Mouse (Mus musculus): ENCODE measurements at regions not wholly inside any gene's neighbourhood (a gene's known extent, or its start where the extent isn't known, plus 50 kb on each side); places are given as distances from the start of the nearest gene placed in this dataset.

GRCm38 (mm10) chr15:11590542-11591116, 191.2 kb upstream of the Tars start:
- H3K9ac ChIP-seq, result no peak overlapping the region
- WGBS (ENCODE audit: insufficient replicate concordance), result 30% methylated on average over 9 of the region's 9 CpGs
- no peak overlapping the region for H3K4me2 ChIP-seq
- no peaks in the 10 kb centered on the region for H3K9me3 ChIP-seq (replicated peaks)
- H3K27ac ChIP-seq, result no peak overlapping the region
- no peak overlapping the region for H3K4me3 ChIP-seq
- no peaks in the 10 kb centered on the region for H3K36me3 ChIP-seq
- H3K27me3 ChIP-seq (replicated peaks), result no peaks in the 10 kb centered on the region
- H3K4me1 ChIP-seq, result no peaks in the 10 kb centered on the region
- ATAC-seq, result no peak

GRCm38 (mm10) chr15:11589795-11590194, 190.3 kb upstream of the Tars start:
- H3K4me2 ChIP-seq, result no peak overlapping the region
- no peak for ATAC-seq
- 51% methylated on average over 7 of the region's 7 CpGs for WGBS (ENCODE audit: insufficient replicate concordance)
- no peak overlapping the region for H3K4me3 ChIP-seq
- no peaks in the 10 kb centered on the region for H3K36me3 ChIP-seq
- no peak overlapping the region for H3K27ac ChIP-seq
- no peaks in the 10 kb centered on the region for H3K4me1 ChIP-seq
- no peak overlapping the region for H3K9ac ChIP-seq
- H3K27me3 ChIP-seq (replicated peaks), result no peaks in the 10 kb centered on the region
- no peaks in the 10 kb centered on the region for H3K9me3 ChIP-seq (replicated peaks)

- H3K4me3 ChIP-seq, result no peak overlapping the region
- H3K9me3 ChIP-seq (replicated peaks), result no peaks in the 10 kb centered on the region
- H3K4me2 ChIP-seq, result no peak overlapping the region
- no peaks in the 10 kb centered on the region for H3K4me1 ChIP-seq
- H3K9ac ChIP-seq, result no peak overlapping the region
- ATAC-seq, result no peak
- H3K36me3 ChIP-seq, result no peaks in the 10 kb centered on the region
- WGBS (ENCODE audit: insufficient replicate concordance), result 73% methylated on average over 2 of the region's 2 CpGs
- H3K27me3 ChIP-seq (replicated peaks), result no peaks in the 10 kb centered on the region
- no peak overlapping the region for H3K27ac ChIP-seq
Measured at GRCm38 (mm10) chr15:11586384-11586783, 186.9 kb upstream of the Tars start.

- H3K9ac ChIP-seq, result no peak overlapping the region
- 63% methylated on average over 2 of the region's 2 CpGs for WGBS (ENCODE audit: insufficient replicate concordance)
- H3K36me3 ChIP-seq, result no peaks in the 10 kb centered on the region
- H3K4me1 ChIP-seq, result no peaks in the 10 kb centered on the region
- H3K9me3 ChIP-seq (replicated peaks), result no peaks in the 10 kb centered on the region
- no peak overlapping the region for H3K27ac ChIP-seq
- H3K27me3 ChIP-seq (replicated peaks), result no peaks in the 10 kb centered on the region
- ATAC-seq, result no peak
- H3K4me2 ChIP-seq, result no peak overlapping the region
- no peak overlapping the region for H3K4me3 ChIP-seq
Measured at GRCm38 (mm10) chr15:11584155-11584554, 184.7 kb upstream of the Tars start.

GRCm38 (mm10) chr15:11578331-11578730, 178.9 kb upstream of the Tars start:
- H3K27ac ChIP-seq, result no peak overlapping the region
- H3K4me1 ChIP-seq, result no peaks in the 10 kb centered on the region
- no peaks in the 10 kb centered on the region for H3K36me3 ChIP-seq
- no peaks in the 10 kb centered on the region for H3K27me3 ChIP-seq (replicated peaks)
- no peak overlapping the region for H3K9ac ChIP-seq
- ATAC-seq, result no peak
- no peak overlapping the region for H3K4me3 ChIP-seq
- H3K9me3 ChIP-seq (replicated peaks), result no peaks in the 10 kb centered on the region
- 32% methylated on average over 1 of the region's 1 CpGs for WGBS (ENCODE audit: insufficient replicate concordance)
- H3K4me2 ChIP-seq, result no peak overlapping the region

GRCm38 (mm10) chr15:11574359-11574758, 174.9 kb upstream of the Tars start:
- Histone ChIP-seq H3K27me3 (replicated peaks) (no peaks in the 10 kb centered on the region), H3K27ac (no peak overlapping the region), H3K4me3 (no peak overlapping the region), H3K9ac (no peak overlapping the region), H3K9me3 (replicated peaks) (no peaks in the 10 kb centered on the region), H3K4me1 (no peaks in the 10 kb centered on the region), H3K36me3 (no peaks in the 10 kb centered on the region), H3K4me2 (no peak overlapping the region)
- 59% methylated on average over 2 of the region's 2 CpGs for WGBS (ENCODE audit: insufficient replicate concordance)
- no peak for ATAC-seq

- ATAC-seq, result no peak
- H3K4me3 ChIP-seq, result no peak overlapping the region
- 73% methylated on average over 2 of the region's 2 CpGs for WGBS (ENCODE audit: insufficient replicate concordance)
- H3K27ac ChIP-seq, result no peak overlapping the region
- no peaks in the 10 kb centered on the region for H3K27me3 ChIP-seq (replicated peaks)
- no peaks in the 10 kb centered on the region for H3K36me3 ChIP-seq
- no peak overlapping the region for H3K4me2 ChIP-seq
- no peaks in the 10 kb centered on the region for H3K9me3 ChIP-seq (replicated peaks)
- no peaks in the 10 kb centered on the region for H3K4me1 ChIP-seq
- no peak overlapping the region for H3K9ac ChIP-seq
Measured at GRCm38 (mm10) chr15:11573496-11573895, 174.0 kb upstream of the Tars start.

GRCm38 (mm10) chr15:11572063-11572462, 172.6 kb upstream of the Tars start:
- H3K4me3 ChIP-seq, result no peak overlapping the region
- H3K4me1 ChIP-seq, result no peaks in the 10 kb centered on the region
- no peak overlapping the region for H3K9ac ChIP-seq
- no peak overlapping the region for H3K27ac ChIP-seq
- no peaks in the 10 kb centered on the region for H3K36me3 ChIP-seq
- no peak overlapping the region for H3K4me2 ChIP-seq
- WGBS (ENCODE audit: insufficient replicate concordance), result 69% methylated on average over 4 of the region's 4 CpGs
- H3K9me3 ChIP-seq (replicated peaks), result no peaks in the 10 kb centered on the region
- H3K27me3 ChIP-seq (replicated peaks), result no peaks in the 10 kb centered on the region
- no peak for ATAC-seq

GRCm38 (mm10) chr15:11565503-11566031, 166.1 kb upstream of the Tars start:
- Histone ChIP-seq H3K27ac (no peak overlapping the region), H3K36me3 (no peaks in the 10 kb centered on the region), H3K9ac (no peak overlapping the region), H3K4me3 (no peak overlapping the region), H3K4me2 (no peak overlapping the region), H3K4me1 (no peaks in the 10 kb centered on the region), H3K9me3 (replicated peaks) (no peaks in the 10 kb centered on the region), H3K27me3 (replicated peaks) (no peaks in the 10 kb centered on the region)
- ATAC-seq, result no peak
- 30% methylated on average over 10 of the region's 10 CpGs for WGBS (ENCODE audit: insufficient replicate concordance)

- Histone ChIP-seq H3K4me2 (no peak overlapping the region), H3K27me3 (replicated peaks) (no peaks in the 10 kb centered on the region), H3K9ac (no peak overlapping the region), H3K27ac (no peak overlapping the region), H3K36me3 (no peaks in the 10 kb centered on the region), H3K9me3 (replicated peaks) (no peaks in the 10 kb centered on the region), H3K4me1 (no peaks in the 10 kb centered on the region), H3K4me3 (no peak overlapping the region)
- ATAC-seq, result no peak
- 46% methylated on average over 2 of the region's 2 CpGs for WGBS (ENCODE audit: insufficient replicate concordance)
Measured at GRCm38 (mm10) chr15:11552568-11552967, 153.1 kb upstream of the Tars start.

GRCm38 (mm10) chr15:11552110-11552509, 152.6 kb upstream of the Tars start:
- H3K9ac ChIP-seq, result no peak overlapping the region
- no peak overlapping the region for H3K27ac ChIP-seq
- H3K27me3 ChIP-seq (replicated peaks), result no peaks in the 10 kb centered on the region
- no peaks in the 10 kb centered on the region for H3K36me3 ChIP-seq
- 63% methylated on average over 1 of the region's 1 CpGs for WGBS (ENCODE audit: insufficient replicate concordance)
- ATAC-seq, result no peak
- H3K4me1 ChIP-seq, result no peaks in the 10 kb centered on the region
- H3K4me3 ChIP-seq, result no peak overlapping the region
- H3K4me2 ChIP-seq, result no peak overlapping the region
- H3K9me3 ChIP-seq (replicated peaks), result no peaks in the 10 kb centered on the region

GRCm38 (mm10) chr15:11539485-11539884, 140.0 kb upstream of the Tars start:
- H3K27ac ChIP-seq, result no peak overlapping the region
- no peak overlapping the region for H3K4me2 ChIP-seq
- no peak overlapping the region for H3K9ac ChIP-seq
- 67% methylated on average over 3 of the region's 3 CpGs for WGBS (ENCODE audit: insufficient replicate concordance)
- H3K36me3 ChIP-seq, result no peaks in the 10 kb centered on the region
- no peaks in the 10 kb centered on the region for H3K27me3 ChIP-seq (replicated peaks)
- no peaks in the 10 kb centered on the region for H3K4me1 ChIP-seq
- no peak overlapping the region for H3K4me3 ChIP-seq
- no peaks in the 10 kb centered on the region for H3K9me3 ChIP-seq (replicated peaks)
- no peak for ATAC-seq

- H3K4me1 ChIP-seq, result 0 out of 2 replicates have a peak, but pooled peaks cover 4% of the 10 kb centered on the region
- H3K27me3 ChIP-seq (replicated peaks), result no peaks in the 10 kb centered on the region
- WGBS (ENCODE audit: insufficient replicate concordance), result 55% methylated on average over 7 of the region's 7 CpGs
- H3K4me2 ChIP-seq, result no peak overlapping the region
- ATAC-seq, result no peak
- H3K36me3 ChIP-seq, result no peaks in the 10 kb centered on the region
- H3K27ac ChIP-seq, result no peak overlapping the region
- no peak overlapping the region for H3K9ac ChIP-seq
- H3K9me3 ChIP-seq (replicated peaks), result no peaks in the 10 kb centered on the region
- no peak overlapping the region for H3K4me3 ChIP-seq
Measured at GRCm38 (mm10) chr15:11536076-11536620, 136.7 kb upstream of the Tars start.

Data from liver, embryonic 12.5 days (tissue).